Mouse (Mus musculus) erythroblast, adult 5-6 weeks (primary cell): ENCODE data around the gene Psg22. TPM values are rescaled to one million over a fixed set of nuclear protein-coding genes. Genes with fewer than 3 reads are reported as not detected.
"Not testable (repeated sequence)": the region's sequence is repeated elsewhere in the genome, so short reads cannot be mapped to it uniquely, and the experiment has no call there.

Experiments used
- ATAC-seq: replicated peaks from 2 replicates; pipeline ENCODE4 v1.8.0; 2016; ENCODE audit warnings: moderate number of reproducible peaks, mild to moderate bottlenecking, moderate TSS enrichment, inconsistent platforms; ENCODE audit not compliant: poor library complexity, low FRiP score, severe bottlenecking
- total RNA-seq, 2 experiments: library from RNA; stranded (forward) in 1 of 2; stranded (reverse) in 1 of 2; fragments of 150-400 nt in 1 of 2; fragments of 200-764, 138-1000 nt in 1 of 2; gene quantifications; 2 replicates each; pipeline versions ENCODE4 v1.2.3 to v1.2.4; 2015 to 2017; ENCODE audit warnings: low replicate concordance in 2 of 2

Gene Psg22
- total RNA-seq (2015; ENCODE audit: low replicate concordance) (not detected in 2 replicates), total RNA-seq (2017; ENCODE audit: low replicate concordance) (not detected in 2 replicates)

- ATAC-seq, result no peak
Observed at GRCm38 (mm10) chr7:18717790-18718189, at the start of gene Psg22. Psg22 (plus strand) TSS chr7:18718090.

GRCm38 (mm10) chr7:18679772-18680171 is 38.1 kb upstream of the Psg22 start:
- no peak for ATAC-seq

GRCm38 (mm10) chr7:18685586-18685985 is 32.3 kb upstream of the Psg22 start:
- ATAC-seq, result no peak

GRCm38 (mm10) chr7:18686085-18686484 is 31.8 kb upstream of the Psg22 start, which contains the start of gene Psg20:
Psg20 (minus strand) TSS chr7:18686185.
- no peak for ATAC-seq

- not testable (repeated sequence) for ATAC-seq
Observed at GRCm38 (mm10) chr7:18710331-18710730, 7.6 kb upstream of the Psg22 start.

- no peak for ATAC-seq
Observed at GRCm38 (mm10) chr7:18710846-18711245, 7.0 kb upstream of the Psg22 start.

GRCm38 (mm10) chr7:18715546-18715945 is 2.3 kb upstream of the Psg22 start:
- ATAC-seq, result no peak

GRCm38 (mm10) chr7:18724001-18724400 is 6.1 kb downstream of the Psg22 start:
- ATAC-seq, result no peak

- ATAC-seq, result not testable (repeated sequence)
Observed at GRCm38 (mm10) chr7:18725931-18726330, 8.0 kb downstream of the Psg22 start.

GRCm38 (mm10) chr7:18728391-18728790 is 10.5 kb downstream of the Psg22 start:
- no peak for ATAC-seq

- no peak for ATAC-seq
Observed at GRCm38 (mm10) chr7:18733111-18733510, 15.2 kb downstream of the Psg22 start.

- ATAC-seq, result no peak
Observed at GRCm38 (mm10) chr7:18734451-18734850, 16.6 kb downstream of the Psg22 start.

GRCm38 (mm10) chr7:18746189-18746860 is 28.4 kb downstream of the Psg22 start:
- no peak for ATAC-seq

- ATAC-seq, result not testable (repeated sequence)
Observed at GRCm38 (mm10) chr7:18747420-18747819, 29.5 kb downstream of the Psg22 start.

GRCm38 (mm10) chr7:18748994-18749895 is 31.4 kb downstream of the Psg22 start:
- no peak for ATAC-seq

GRCm38 (mm10) chr7:18749896-18750477 is 32.1 kb downstream of the Psg22 start:
- ATAC-seq, result not testable (repeated sequence)

- not testable (repeated sequence) for ATAC-seq
Observed at GRCm38 (mm10) chr7:18760152-18760551, 42.3 kb downstream of the Psg22 start.

- ATAC-seq, result not testable (repeated sequence)
Observed at GRCm38 (mm10) chr7:18762885-18763284, 45.0 kb downstream of the Psg22 start.
